Mouse (Mus musculus): Measurements from ENCODE around the gene Syt15. TPM values are rescaled to one million over a fixed set of nuclear protein-coding genes. Genes with fewer than 3 reads are reported as not detected.

Gene Syt15
- total and polyA plus RNA-seq, 3 experiments: 0.06 TPM; not detected in 2

GRCm38 (mm10) chr14:34234630-34235380 is 15.4 kb downstream of the Syt15 start:
- Histone ChIP-seq H3K9ac (ENCODE audit: control insufficient read depth, low read depth, low read length, poor library complexity, severe bottlenecking) (no peak overlapping the region), H3K27ac (ENCODE audit: control insufficient read depth, low read depth, low read length) (no peak overlapping the region), H3K4me1 (ENCODE audit: control insufficient read depth in 1 of 2, insufficient read depth in 2 of 2, low read length in 2 of 2) (no peaks in the 10 kb centered on the region; a peak in 1 of 4 replicates), H3K79me2 (ENCODE audit: control insufficient read depth, insufficient read depth, low read length, poor library complexity) (no peaks in the 10 kb centered on the region), H3K27me3 (ENCODE audit: control insufficient read depth in 1 of 2, insufficient read depth in 2 of 2, low read length in 2 of 2) (no peaks in the 10 kb centered on the region), H3K4me3 (ENCODE audit: control insufficient read depth in 1 of 2, insufficient read depth in 1 of 2, low read depth in 2 of 2, low read length in 2 of 2) (no peak overlapping the region), H3K36me3 (ENCODE audit: control insufficient read depth in 1 of 2, insufficient read depth in 2 of 2, low read length in 2 of 2) (no peaks in the 10 kb centered on the region; a peak in 1 of 4 replicates), H3K9me3 (replicated peaks; ENCODE audit: insufficient read depth, low read length) (no peaks in the 10 kb centered on the region)
- peak; percentile 62 for DNase-seq (ENCODE audit: low read depth, low spot score)
- TF ChIP-seq SMC3 (IDR thresholded peaks at IDR 0.05; ENCODE audit: low read depth, low read length): peak; percentile 23; the same call in 1 of the 2 replicates
- no peak for TF ChIP-seq TCF12 (IDR thresholded peaks at IDR 0.05; ENCODE audit: low read depth, low read length)
- TF ChIP-seq CTCF (IDR thresholded peaks at IDR 0.05 in 2 of 3, conservative IDR thresholded peaks at IDR 0.05 in 1 of 3; ENCODE audit: control insufficient read depth in 1 of 3, insufficient read depth in 1 of 3, low read depth in 2 of 3, low read length in 3 of 3, poor library complexity in 1 of 3, severe bottlenecking in 1 of 3): peak; percentile 31 to 57 (median 53); a peak in 5 of 6 replicates
- peak; percentile 54 for TF ChIP-seq USF1 (IDR thresholded peaks at IDR 0.05; ENCODE audit: low read depth, low read length)
- TF ChIP-seq HCFC1 (IDR thresholded peaks at IDR 0.05; ENCODE audit: low read depth, low read length): no peak
- peak; percentile 32 for TF ChIP-seq RAD21 (IDR thresholded peaks at IDR 0.05; ENCODE audit: low read depth, low read length)

GRCm38 (mm10) chr14:34240263-34240662 is 20.9 kb downstream of the Syt15 start:
- Histone ChIP-seq H3K27me3 (ENCODE audit: control insufficient read depth in 1 of 2, insufficient read depth in 2 of 2, low read length in 2 of 2) (no peaks in the 10 kb centered on the region), H3K9ac (ENCODE audit: control insufficient read depth, low read depth, low read length, poor library complexity, severe bottlenecking) (no peak overlapping the region), H3K4me3 (ENCODE audit: control insufficient read depth in 1 of 2, insufficient read depth in 1 of 2, low read depth in 2 of 2, low read length in 2 of 2) (no peak overlapping the region), H3K27ac (ENCODE audit: control insufficient read depth, low read depth, low read length) (no peak overlapping the region), H3K9me3 (replicated peaks; ENCODE audit: insufficient read depth, low read length) (no peaks in the 10 kb centered on the region), H3K4me1 (ENCODE audit: control insufficient read depth in 1 of 2, insufficient read depth in 2 of 2, low read length in 2 of 2) (peaks cover 3 to 9% of the 10 kb centered on the region in 2 experiments), H3K36me3 (ENCODE audit: control insufficient read depth in 1 of 2, insufficient read depth in 2 of 2, low read length in 2 of 2) (peaks cover 2 to 9% of the 10 kb centered on the region in 2 experiments; a peak in 3 of 4 replicates), H3K79me2 (ENCODE audit: control insufficient read depth, insufficient read depth, low read length, poor library complexity) (no peaks in the 10 kb centered on the region)
- DNase-seq (ENCODE audit: low read depth, low spot score): peak; percentile 54
- TF ChIP-seq RCOR1 (IDR thresholded peaks at IDR 0.05; ENCODE audit: low read depth, low read length) (no peak), EP300 (IDR thresholded peaks at IDR 0.05; ENCODE audit: low read depth in 1 of 2, low read length in 2 of 2) (peak; percentile 44 to 58), ETS1 (IDR thresholded peaks at IDR 0.05; ENCODE audit: low read depth, low read length) (0 out of 2 replicates have a peak, but pooled peaks have one; percentile 13), GATA1 (IDR thresholded peaks at IDR 0.05; ENCODE audit: low read depth, low read length) (peak; percentile 68), SIN3A (IDR thresholded peaks at IDR 0.05; ENCODE audit: low read length) (no peak), TCF12 (IDR thresholded peaks at IDR 0.05; ENCODE audit: low read depth, low read length) (peak; percentile 55; the same call in 1 of the 2 replicates)

GRCm38 (mm10) chr14:34240676-34241075 is 21.3 kb downstream of the Syt15 start:
- H3K79me2 ChIP-seq (ENCODE audit: control insufficient read depth, insufficient read depth, low read length, poor library complexity): no peaks in the 10 kb centered on the region
- no peaks in the 10 kb centered on the region for H3K27me3 ChIP-seq (ENCODE audit: control insufficient read depth in 1 of 2, insufficient read depth in 2 of 2, low read length in 2 of 2)
- no peak overlapping the region for H3K9ac ChIP-seq (ENCODE audit: control insufficient read depth, low read depth, low read length, poor library complexity, severe bottlenecking)
- H3K4me1 ChIP-seq (ENCODE audit: control insufficient read depth in 1 of 2, insufficient read depth in 2 of 2, low read length in 2 of 2): peaks cover 3 to 9% of the 10 kb centered on the region in 2 experiments
- no peak overlapping the region for H3K4me3 ChIP-seq (ENCODE audit: control insufficient read depth in 1 of 2, insufficient read depth in 1 of 2, low read depth in 2 of 2, low read length in 2 of 2)
- peaks cover 2 to 9% of the 10 kb centered on the region in 2 experiments; a peak in 3 of 4 replicates for H3K36me3 ChIP-seq (ENCODE audit: control insufficient read depth in 1 of 2, insufficient read depth in 2 of 2, low read length in 2 of 2)
- no peak for TF ChIP-seq SMC3 (IDR thresholded peaks at IDR 0.05; ENCODE audit: low read depth, low read length)
- no peak for TF ChIP-seq ZMIZ1 (IDR thresholded peaks at IDR 0.05; ENCODE audit: low read depth, low read length)
- TF ChIP-seq NELFE (IDR thresholded peaks at IDR 0.05; ENCODE audit: low read depth, low read length): no peak
- TF ChIP-seq MAFK (IDR thresholded peaks at IDR 0.05; ENCODE audit: borderline replicate concordance, low read depth, low read length): no peak
- TF ChIP-seq ZKSCAN1 (IDR thresholded peaks at IDR 0.05; ENCODE audit: low read depth, low read length): no peak
- no peak overlapping the region for H3K27ac ChIP-seq (ENCODE audit: control insufficient read depth, low read depth, low read length)
- DNase-seq (ENCODE audit: low read depth, low spot score): no peak
- H3K9me3 ChIP-seq (replicated peaks; ENCODE audit: insufficient read depth, low read length): no peaks in the 10 kb centered on the region

All from MEL (cell line).